Mouse (Mus musculus) c-Kit-positive CD71-positive TER-119-negative erythroid progenitor cells, embryonic 14.5 days (primary cell): ENCODE results near the gene Mapre1.

ENCODE experiments used
- DNase-seq: peaks from one replicate; pipeline ENCODE4 v3.0.0-alpha.2; 2013; ENCODE audit warnings: low read depth

The Mapre1 gene

GRCm38 (mm10) chr2:153778638-153779362 lies 37.7 kb downstream of the Mapre1 start:
- DNase-seq: peak; percentile 77

- DNase-seq: no peak
Observed at GRCm38 (mm10) chr2:153779394-153779981, 38.4 kb downstream of the Mapre1 start, which contains the start of gene Efcab8. Gene Efcab8, plus strand, starts transcription at chr2:153779931.

- no peak for DNase-seq
Observed at GRCm38 (mm10) chr2:153781181-153781580, 40.1 kb downstream of the Mapre1 start.

- no peak for DNase-seq
Observed at GRCm38 (mm10) chr2:153784668-153785067, 43.6 kb downstream of the Mapre1 start.

- DNase-seq: no peak
Observed at GRCm38 (mm10) chr2:153793366-153793765, 52.3 kb downstream of the Mapre1 start.

- no peak for DNase-seq
Observed at GRCm38 (mm10) chr2:153795090-153795489, 54.0 kb downstream of the Mapre1 start.

GRCm38 (mm10) chr2:153807464-153807863 lies 66.4 kb downstream of the Mapre1 start:
- DNase-seq: peak; percentile 32

- DNase-seq: no peak
Observed at GRCm38 (mm10) chr2:153808146-153808545, 67.1 kb downstream of the Mapre1 start.

- DNase-seq: no peak
Observed at GRCm38 (mm10) chr2:153808841-153809240, 67.8 kb downstream of the Mapre1 start.

- DNase-seq: no peak
Observed at GRCm38 (mm10) chr2:153809921-153810320, 68.8 kb downstream of the Mapre1 start.

- no peak for DNase-seq
Observed at GRCm38 (mm10) chr2:153822005-153822543, 81.0 kb downstream of the Mapre1 start.
